Mouse (Mus musculus): ENCODE results near the gene Stub1. TPM values are rescaled to one million over a fixed set of nuclear protein-coding genes. Genes with fewer than 3 reads are reported as not detected.
A peak's percentile ranks its signal among the peaks of the same experiment; 100 is the strongest.

The Stub1 gene
- polyA plus RNA-seq, 1 experiment, result 246 TPM

- Histone ChIP-seq H3ac (ENCODE audit: control insufficient read depth, insufficient read length, low read depth) (no peak overlapping the region), H3K4me3 (ENCODE audit: insufficient read depth, poor library complexity, severe bottlenecking) (no peak overlapping the region), H3K79me2 (ENCODE audit: control insufficient read depth, insufficient read depth) (peaks cover 15% of the 10 kb centered on the region), H3K79me3 (ENCODE audit: low read depth) (no peaks in the 10 kb centered on the region), H3K27me3 (ENCODE audit: control insufficient read depth, insufficient read depth, insufficient read length) (no peaks in the 10 kb centered on the region), H3K36me3 (ENCODE audit: control insufficient read depth, insufficient read depth) (peaks cover 32% of the 10 kb centered on the region)
- TF ChIP-seq MYOG (IDR thresholded peaks at IDR 0.05; ENCODE audit: control insufficient read depth, extremely low read depth, insufficient read length) (no peak), USF1 (IDR thresholded peaks at IDR 0.05; ENCODE audit: low read depth) (no peak), CEBPB (IDR thresholded peaks at IDR 0.05; ENCODE audit: low read depth) (no peak), FOSL1 (IDR thresholded peaks at IDR 0.05; ENCODE audit: insufficient read depth, low read length, poor library complexity, severe bottlenecking) (no peak), CTCF (IDR thresholded peaks at IDR 0.05; ENCODE audit: control insufficient read depth, insufficient read depth, insufficient read length) (no peak), MYOD1 (IDR thresholded peaks at IDR 0.05; ENCODE audit: control insufficient read depth, insufficient read length, low read depth) (no peak), MAX (IDR thresholded peaks at IDR 0.05) (no peak)
Observed at GRCm38 (mm10) chr17:25783086-25783485, 50.1 kb downstream of the Stub1 start.

DNA sequence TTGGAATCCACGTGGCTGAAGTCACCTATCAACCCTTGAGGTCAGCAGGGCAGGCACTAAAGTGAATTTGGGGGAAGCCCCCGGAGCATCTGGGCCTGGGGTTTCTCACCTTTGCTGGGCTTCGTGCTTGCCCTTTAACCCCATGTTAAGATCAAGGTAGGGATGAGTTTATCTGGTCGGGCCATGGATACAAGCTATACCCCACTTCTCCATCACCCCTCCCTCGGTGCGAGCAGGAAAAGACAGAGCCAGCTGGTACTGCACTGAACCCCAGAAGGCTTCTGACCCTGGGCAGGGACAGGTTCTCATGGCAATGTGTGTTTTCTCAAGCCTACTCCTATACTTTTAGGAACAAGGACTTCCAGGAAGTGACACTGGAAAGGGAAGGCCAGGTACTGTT lies 51.9 kb downstream of the Stub1 start:
- peaks cover 32% of the 10 kb centered on the region for H3K36me3 ChIP-seq (ENCODE audit: control insufficient read depth, insufficient read depth)
- TF ChIP-seq MYOG (IDR thresholded peaks at IDR 0.05; ENCODE audit: control insufficient read depth, extremely low read depth, insufficient read length) (no peak), CEBPB (IDR thresholded peaks at IDR 0.05; ENCODE audit: low read depth) (no peak), MAX (IDR thresholded peaks at IDR 0.05) (no peak), USF1 (IDR thresholded peaks at IDR 0.05; ENCODE audit: low read depth) (no peak), FOSL1 (IDR thresholded peaks at IDR 0.05; ENCODE audit: insufficient read depth, low read length, poor library complexity, severe bottlenecking) (no peak), MYOD1 (IDR thresholded peaks at IDR 0.05; ENCODE audit: control insufficient read depth, insufficient read length, low read depth) (no peak), CTCF (IDR thresholded peaks at IDR 0.05; ENCODE audit: control insufficient read depth, insufficient read depth, insufficient read length) (no peak)
- peaks cover 15% of the 10 kb centered on the region for H3K79me2 ChIP-seq (ENCODE audit: control insufficient read depth, insufficient read depth)
- H3K4me3 ChIP-seq (ENCODE audit: insufficient read depth, poor library complexity, severe bottlenecking), result no peak overlapping the region
- H3K27me3 ChIP-seq (ENCODE audit: control insufficient read depth, insufficient read depth, insufficient read length), result no peaks in the 10 kb centered on the region
- H3K79me3 ChIP-seq (ENCODE audit: low read depth), result no peaks in the 10 kb centered on the region
- H3ac ChIP-seq (ENCODE audit: control insufficient read depth, insufficient read length, low read depth), result no peak overlapping the region

Small RNA genes lying within 50 kb of the gene (microRNA-seq; reads per million reads assigned to microRNA genes)
- gene Mir3082 (ENCODE audit: borderline microRNAs expressed) (0.68 reads per million, percentile 14 among the genes with 10 or more reads in this experiment), gene Mir6966 (ENCODE audit: borderline microRNAs expressed) (0.28 reads per million)

Other genes starting within 250 kb of the Stub1 start
- not detected for gene Gng13, start 116.2 kb downstream of the Stub1 start, polyA plus RNA-seq (2012; fragmentation: generic; extraction: Trizol)
- 22.8 TPM for gene Chtf18, start 106.0 kb downstream of the Stub1 start, polyA plus RNA-seq (2012; fragmentation: generic; extraction: Trizol)
- 20.7 TPM for gene Rpusd1, start 105.7 kb downstream of the Stub1 start, polyA plus RNA-seq (2012; fragmentation: generic; extraction: Trizol)
- gene Mslnl, start 97.4 kb downstream of the Stub1 start, polyA plus RNA-seq (2012; fragmentation: generic; extraction: Trizol), result not detected
- 6.1 TPM for gene Msln, start 79.0 kb downstream of the Stub1 start, polyA plus RNA-seq (2012; fragmentation: generic; extraction: Trizol)
- gene Narfl, start 59.6 kb downstream of the Stub1 start, polyA plus RNA-seq (2012; fragmentation: generic; extraction: Trizol), result 19.3 TPM
- 14.4 TPM for gene Haghl, start 47.7 kb downstream of the Stub1 start, polyA plus RNA-seq (2012; fragmentation: generic; extraction: Trizol)
- 0.12 TPM for gene Ccdc78, start 46.8 kb downstream of the Stub1 start, polyA plus RNA-seq (2012; fragmentation: generic; extraction: Trizol)
- 46.0 TPM for gene Fam173a, start 40.5 kb downstream of the Stub1 start, polyA plus RNA-seq (2012; fragmentation: generic; extraction: Trizol)
- not detected for gene AC134908.4, start 37.7 kb downstream of the Stub1 start, polyA plus RNA-seq (2012; fragmentation: generic; extraction: Trizol)
- gene Metrn, start 36.3 kb downstream of the Stub1 start, polyA plus RNA-seq (2012; fragmentation: generic; extraction: Trizol), result 64.0 TPM
- 5.7 TPM for gene Fbxl16, start 24.3 kb downstream of the Stub1 start, polyA plus RNA-seq (2012; fragmentation: generic; extraction: Trizol)
- gene Wdr24, start 9.8 kb downstream of the Stub1 start, polyA plus RNA-seq (2012; fragmentation: generic; extraction: Trizol), result 14.3 TPM
- 10.8 TPM for gene Jmjd8, start 4.5 kb downstream of the Stub1 start, polyA plus RNA-seq (2012; fragmentation: generic; extraction: Trizol)
- gene Rhbdl1, start 3.9 kb upstream of the Stub1 start, polyA plus RNA-seq (2012; fragmentation: generic; extraction: Trizol), result 0.40 TPM
- 0.89 TPM for gene Gm20683, start 8.4 kb upstream of the Stub1 start, polyA plus RNA-seq (2012; fragmentation: generic; extraction: Trizol)
- gene Rhot2, start 11.4 kb upstream of the Stub1 start, polyA plus RNA-seq (2012; fragmentation: generic; extraction: Trizol), result 33.9 TPM
- gene Wdr90, start 28.1 kb upstream of the Stub1 start, polyA plus RNA-seq (2012; fragmentation: generic; extraction: Trizol), result 16.7 TPM
- gene Mcrip2, start 35.4 kb upstream of the Stub1 start, polyA plus RNA-seq (2012; fragmentation: generic; extraction: Trizol), result 36.3 TPM
- gene Mettl26, start 41.7 kb upstream of the Stub1 start, polyA plus RNA-seq (2012; fragmentation: generic; extraction: Trizol), result 25.0 TPM
- gene Wfikkn1, start 47.5 kb upstream of the Stub1 start, polyA plus RNA-seq (2012; fragmentation: generic; extraction: Trizol), result 0.34 TPM
- 14.4 TPM for gene Rab40c, start 86.3 kb upstream of the Stub1 start, polyA plus RNA-seq (2012; fragmentation: generic; extraction: Trizol)
- gene Pigq, start 111.5 kb upstream of the Stub1 start, polyA plus RNA-seq (2012; fragmentation: generic; extraction: Trizol), result 43.5 TPM
- gene Nhlrc4, start 111.6 kb upstream of the Stub1 start, polyA plus RNA-seq (2012; fragmentation: generic; extraction: Trizol), result 0.46 TPM
- 0.02 TPM for gene A930017K11Rik, start 119.2 kb upstream of the Stub1 start, polyA plus RNA-seq (2012; fragmentation: generic; extraction: Trizol)
- 10.6 TPM for gene Capn15, start 152.4 kb upstream of the Stub1 start, polyA plus RNA-seq (2012; fragmentation: generic; extraction: Trizol)
- 15.2 TPM for gene Rab11fip3, start 236.2 kb upstream of the Stub1 start, polyA plus RNA-seq (2012; fragmentation: generic; extraction: Trizol)